Mouse (Mus musculus): Measurements from ENCODE around the gene Abca17. TPM values are rescaled to one million over a fixed set of nuclear protein-coding genes. Genes with fewer than 3 reads are reported as not detected.

The Abca17 gene
- polyA plus RNA-seq, 1 experiment from 2014 or later, result 0.07 TPM

DNA sequence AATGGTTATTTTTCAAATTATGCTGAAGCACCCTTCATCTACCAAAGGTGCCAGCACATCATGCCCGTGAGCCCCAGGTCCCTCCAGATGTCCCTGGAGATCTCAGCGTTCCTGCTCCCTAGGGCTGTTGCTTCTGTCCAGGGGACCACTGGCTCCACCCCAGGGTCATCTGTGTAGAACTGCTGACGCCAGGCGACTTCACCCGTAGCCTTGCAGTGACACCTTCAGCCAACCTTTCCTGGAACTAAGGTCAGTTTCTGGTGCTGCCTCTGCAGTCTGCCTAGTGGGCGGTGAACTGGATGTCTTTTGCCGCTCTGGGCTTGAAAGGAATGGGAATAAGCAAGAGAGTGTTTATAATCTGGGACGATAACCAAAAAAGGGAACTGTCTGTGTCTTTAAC is 10.0 kb upstream of the Abca17 start:
- Histone ChIP-seq H3K9me3 (ENCODE audit: control insufficient read depth, low read length) (no peaks in the 10 kb centered on the region), H3K27ac (replicated peaks in 1 of 2; ENCODE audit: control insufficient read depth in 1 of 2, insufficient read depth in 1 of 2, low read depth in 2 of 2, low read length in 2 of 2) (no peak overlapping the region), H3K4me2 (ENCODE audit: low read length) (no peak overlapping the region), H3K36me3 (ENCODE audit: control insufficient read depth, insufficient read depth, low read length) (no peaks in the 10 kb centered on the region), H3K9ac (ENCODE audit: low read length) (no peak overlapping the region), H3K4me1 (ENCODE audit: control insufficient read depth in 2 of 2, insufficient read depth in 2 of 2, low read length in 2 of 2) (peaks cover 0 to 2% of the 10 kb centered on the region in 2 experiments; a peak in 1 of 4 replicates), H3K4me3 (ENCODE audit: control insufficient read depth in 1 of 2, insufficient read depth in 1 of 2, low read depth in 1 of 2, low read length in 2 of 2) (no peak overlapping the region), H3K27me3 (ENCODE audit: control insufficient read depth, insufficient read depth, low read length) (no peaks in the 10 kb centered on the region)
- ATAC-seq (ENCODE audit: insufficient number of reproducible peaks, insufficient read depth, low FRiP score, low read depth), result no peak
- 77% methylated on average over 8 of the region's 8 CpGs for WGBS

DNA sequence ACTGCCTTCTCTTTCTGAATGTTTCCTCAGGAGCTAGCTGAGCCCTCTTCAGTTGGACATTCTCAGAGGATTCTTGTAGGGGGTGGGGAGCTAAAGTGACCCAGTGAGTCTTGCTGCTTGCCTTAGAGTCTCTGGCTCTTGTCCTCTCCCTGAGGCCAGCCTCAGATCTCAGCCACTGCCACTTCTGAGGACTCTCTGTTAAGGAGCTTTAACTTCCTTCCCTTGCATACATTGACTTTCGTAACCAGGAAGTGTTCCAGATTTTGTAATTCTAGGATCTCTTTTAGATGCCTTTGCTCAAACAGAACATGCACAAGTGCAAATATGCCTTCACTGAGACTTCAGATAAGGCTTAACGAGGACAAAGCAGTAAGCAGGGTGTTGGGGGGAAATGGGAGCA is 9.0 kb upstream of the Abca17 start:
- Histone ChIP-seq H3K27ac (replicated peaks in 1 of 2; ENCODE audit: control insufficient read depth in 1 of 2, insufficient read depth in 1 of 2, low read depth in 2 of 2, low read length in 2 of 2) (no peak overlapping the region), H3K9me3 (ENCODE audit: control insufficient read depth, low read length) (no peaks in the 10 kb centered on the region), H3K27me3 (ENCODE audit: control insufficient read depth, insufficient read depth, low read length) (no peaks in the 10 kb centered on the region), H3K36me3 (ENCODE audit: control insufficient read depth, insufficient read depth, low read length) (no peaks in the 10 kb centered on the region), H3K4me2 (ENCODE audit: low read length) (no peak overlapping the region), H3K9ac (ENCODE audit: low read length) (no peak overlapping the region), H3K4me1 (ENCODE audit: control insufficient read depth in 2 of 2, insufficient read depth in 2 of 2, low read length in 2 of 2) (peaks cover 0 to 2% of the 10 kb centered on the region in 2 experiments; a peak in 1 of 4 replicates), H3K4me3 (ENCODE audit: control insufficient read depth in 1 of 2, insufficient read depth in 1 of 2, low read depth in 1 of 2, low read length in 2 of 2) (no peak overlapping the region)
- WGBS, result 60% methylated on average over 2 of the region's 2 CpGs
- ATAC-seq (ENCODE audit: insufficient number of reproducible peaks, insufficient read depth, low FRiP score, low read depth), result no peak

DNA sequence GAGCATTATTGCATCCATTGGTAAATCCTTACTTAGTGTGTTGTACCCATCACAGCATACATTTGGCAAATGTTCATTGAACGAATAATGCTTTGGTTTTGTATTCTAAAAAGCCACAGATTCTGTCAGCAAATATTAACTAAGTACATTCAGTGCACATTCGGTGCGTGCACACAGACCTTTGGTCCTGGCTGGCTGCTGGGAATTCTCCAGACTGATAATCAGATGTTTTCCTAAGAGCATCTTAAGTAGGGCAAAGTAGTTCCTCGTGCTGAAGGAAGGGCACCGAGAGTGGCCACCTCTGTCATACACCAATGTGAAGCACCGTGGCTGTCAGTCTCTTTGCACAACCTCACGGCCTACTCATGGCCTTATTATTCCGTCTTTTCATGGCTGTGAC is 8.1 kb upstream of the Abca17 start:
- 59% methylated on average over 8 of the region's 8 CpGs for WGBS
- H3K36me3 ChIP-seq (ENCODE audit: control insufficient read depth, insufficient read depth, low read length), result no peaks in the 10 kb centered on the region
- H3K4me3 ChIP-seq (ENCODE audit: control insufficient read depth in 1 of 2, insufficient read depth in 1 of 2, low read depth in 1 of 2, low read length in 2 of 2), result no peak overlapping the region
- H3K27me3 ChIP-seq (ENCODE audit: control insufficient read depth, insufficient read depth, low read length), result no peaks in the 10 kb centered on the region
- H3K27ac ChIP-seq (replicated peaks in 1 of 2; ENCODE audit: control insufficient read depth in 1 of 2, insufficient read depth in 1 of 2, low read depth in 2 of 2, low read length in 2 of 2), result no peak overlapping the region
- no peaks in the 10 kb centered on the region for H3K9me3 ChIP-seq (ENCODE audit: control insufficient read depth, low read length)
- ATAC-seq (ENCODE audit: insufficient number of reproducible peaks, insufficient read depth, low FRiP score, low read depth), result no peak
- no peak overlapping the region for H3K9ac ChIP-seq (ENCODE audit: low read length)
- H3K4me1 ChIP-seq (ENCODE audit: control insufficient read depth in 2 of 2, insufficient read depth in 2 of 2, low read length in 2 of 2), result peaks cover 0 to 2% of the 10 kb centered on the region in 2 experiments; a peak in 1 of 4 replicates
- no peak overlapping the region for H3K4me2 ChIP-seq (ENCODE audit: low read length)

DNA sequence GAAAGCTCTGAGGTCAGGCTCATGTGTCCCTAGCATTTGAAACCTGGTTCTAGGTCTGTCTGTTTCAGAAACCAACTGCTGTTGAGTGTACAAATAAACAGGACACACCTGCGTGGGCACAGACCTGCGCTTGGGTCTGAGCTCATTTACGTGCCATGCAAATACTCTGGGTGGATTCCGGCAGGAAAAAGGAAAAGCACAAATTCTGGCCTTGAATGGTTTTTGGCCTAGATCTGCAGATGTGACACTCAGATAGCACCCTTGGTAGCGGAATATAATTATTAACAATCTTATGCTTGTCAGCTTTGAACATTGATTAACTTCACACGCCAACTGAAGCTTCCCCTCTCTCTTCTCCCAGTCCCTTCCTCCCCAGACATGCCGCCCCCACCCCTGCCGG is 4.4 kb upstream of the Abca17 start:
- no peak overlapping the region for H3K4me2 ChIP-seq (ENCODE audit: low read length)
- H3K27ac ChIP-seq (replicated peaks in 1 of 2; ENCODE audit: control insufficient read depth in 1 of 2, insufficient read depth in 1 of 2, low read depth in 2 of 2, low read length in 2 of 2), result no peak overlapping the region
- WGBS, result 83% methylated on average over 8 of the region's 8 CpGs
- H3K4me3 ChIP-seq (ENCODE audit: control insufficient read depth in 1 of 2, insufficient read depth in 1 of 2, low read depth in 1 of 2, low read length in 2 of 2), result no peak overlapping the region
- no peaks in the 10 kb centered on the region for H3K9me3 ChIP-seq (ENCODE audit: control insufficient read depth, low read length)
- no peak for ATAC-seq (ENCODE audit: insufficient number of reproducible peaks, insufficient read depth, low FRiP score, low read depth)
- peaks cover 3 to 10% of the 10 kb centered on the region in 2 experiments; a peak in 3 of 4 replicates for H3K4me1 ChIP-seq (ENCODE audit: control insufficient read depth in 2 of 2, insufficient read depth in 2 of 2, low read length in 2 of 2)
- no peaks in the 10 kb centered on the region for H3K36me3 ChIP-seq (ENCODE audit: control insufficient read depth, insufficient read depth, low read length)
- no peak overlapping the region for H3K9ac ChIP-seq (ENCODE audit: low read length)
- peaks cover 7% of the 10 kb centered on the region for H3K27me3 ChIP-seq (ENCODE audit: control insufficient read depth, insufficient read depth, low read length)

DNA sequence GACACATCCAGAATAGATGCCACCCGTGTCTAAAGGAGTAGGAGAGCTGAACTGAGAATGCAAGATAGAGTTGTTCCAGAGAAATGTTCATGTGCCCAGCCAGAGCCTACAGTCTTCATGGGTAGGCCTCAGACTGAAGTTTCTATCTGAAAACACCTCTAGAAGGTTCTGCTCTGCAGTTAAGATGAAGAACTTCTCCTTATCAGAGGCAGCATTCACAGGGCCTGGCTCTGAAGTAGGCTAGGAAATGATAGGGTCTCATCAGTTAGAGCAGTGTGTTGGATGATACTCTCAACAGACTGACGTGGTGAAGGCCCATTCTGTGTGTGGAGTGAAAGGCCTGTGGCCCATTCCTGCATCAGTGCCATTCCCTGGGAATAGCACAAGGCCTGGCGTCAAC is 3.1 kb upstream of the Abca17 start:
- Histone ChIP-seq H3K4me1 (ENCODE audit: control insufficient read depth in 2 of 2, insufficient read depth in 2 of 2, low read length in 2 of 2) (peaks cover 3 to 10% of the 10 kb centered on the region in 2 experiments; a peak in 3 of 4 replicates), H3K27me3 (ENCODE audit: control insufficient read depth, insufficient read depth, low read length) (peaks cover 15% of the 10 kb centered on the region), H3K9ac (ENCODE audit: low read length) (no peak overlapping the region), H3K4me3 (ENCODE audit: control insufficient read depth in 1 of 2, insufficient read depth in 1 of 2, low read depth in 1 of 2, low read length in 2 of 2) (no peak overlapping the region), H3K27ac (replicated peaks in 1 of 2; ENCODE audit: control insufficient read depth in 1 of 2, insufficient read depth in 1 of 2, low read depth in 2 of 2, low read length in 2 of 2) (no peak overlapping the region), H3K36me3 (ENCODE audit: control insufficient read depth, insufficient read depth, low read length) (no peaks in the 10 kb centered on the region), H3K9me3 (ENCODE audit: control insufficient read depth, low read length) (no peaks in the 10 kb centered on the region), H3K4me2 (ENCODE audit: low read length) (no peak overlapping the region)
- 83% methylated on average over 3 of the region's 3 CpGs for WGBS
- no peak for ATAC-seq (ENCODE audit: insufficient number of reproducible peaks, insufficient read depth, low FRiP score, low read depth)

DNA sequence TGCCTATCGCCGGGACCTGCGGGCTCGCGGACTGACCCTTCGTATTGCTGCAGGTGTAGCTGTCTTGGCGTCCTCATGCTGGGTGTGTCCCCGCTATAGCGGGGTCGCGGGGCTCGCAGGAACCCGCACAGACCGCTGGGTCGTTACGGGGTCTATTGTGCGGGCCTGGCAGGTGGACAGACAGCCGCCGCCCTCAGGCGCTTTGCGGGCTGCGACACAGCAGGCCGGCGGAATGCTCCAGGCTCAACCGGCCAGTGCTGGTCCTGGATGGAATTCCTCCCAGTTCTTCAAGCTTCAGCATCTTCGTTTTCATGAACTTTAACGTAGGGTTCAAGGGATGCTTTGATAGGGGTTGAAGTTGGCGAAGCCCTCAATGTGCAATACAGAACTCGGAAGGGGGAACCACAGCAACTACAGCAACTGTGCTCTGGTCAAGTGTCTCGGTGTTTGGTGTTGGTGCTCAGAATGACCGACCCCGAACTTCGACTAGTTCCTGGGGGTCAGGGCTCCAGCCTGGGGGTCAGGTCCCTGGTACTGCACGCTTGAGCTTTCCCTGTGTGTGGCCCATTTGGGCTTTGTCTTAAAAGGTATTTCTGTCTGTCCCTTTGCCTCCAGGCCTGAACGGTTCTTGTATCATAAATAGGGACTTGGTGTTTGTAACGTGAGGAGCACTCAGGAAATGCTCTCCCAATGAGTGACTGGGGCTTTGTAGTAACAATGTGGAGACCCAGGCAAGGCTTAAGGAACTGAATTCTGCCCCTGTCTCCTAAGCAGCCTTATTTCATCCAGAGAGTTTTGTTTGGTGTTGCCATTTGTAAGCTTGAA is 1.7 kb upstream of the Abca17 start:
- peak overlapping the region; percentile 87 for H3K9ac ChIP-seq (ENCODE audit: low read length)
- H3K4me1 ChIP-seq (ENCODE audit: control insufficient read depth in 2 of 2, insufficient read depth in 2 of 2, low read length in 2 of 2), result peaks cover 3 to 10% of the 10 kb centered on the region in 2 experiments; a peak in 3 of 4 replicates
- ATAC-seq (ENCODE audit: insufficient number of reproducible peaks, insufficient read depth, low FRiP score, low read depth), result no peak
- H3K27me3 ChIP-seq (ENCODE audit: control insufficient read depth, insufficient read depth, low read length), result peaks cover 15% of the 10 kb centered on the region
- H3K27ac ChIP-seq (replicated peaks in 1 of 2; ENCODE audit: control insufficient read depth in 1 of 2, insufficient read depth in 1 of 2, low read depth in 2 of 2, low read length in 2 of 2), result no peak overlapping the region
- peak overlapping the region; percentile 96 for H3K4me2 ChIP-seq (ENCODE audit: low read length)
- no peaks in the 10 kb centered on the region for H3K9me3 ChIP-seq (ENCODE audit: control insufficient read depth, low read length)
- 6% methylated on average over 36 of the region's 36 CpGs for WGBS
- peak overlapping the region; percentile 73 to 80 for H3K4me3 ChIP-seq (ENCODE audit: control insufficient read depth in 1 of 2, insufficient read depth in 1 of 2, low read depth in 1 of 2, low read length in 2 of 2)
- H3K36me3 ChIP-seq (ENCODE audit: control insufficient read depth, insufficient read depth, low read length), result no peaks in the 10 kb centered on the region

DNA sequence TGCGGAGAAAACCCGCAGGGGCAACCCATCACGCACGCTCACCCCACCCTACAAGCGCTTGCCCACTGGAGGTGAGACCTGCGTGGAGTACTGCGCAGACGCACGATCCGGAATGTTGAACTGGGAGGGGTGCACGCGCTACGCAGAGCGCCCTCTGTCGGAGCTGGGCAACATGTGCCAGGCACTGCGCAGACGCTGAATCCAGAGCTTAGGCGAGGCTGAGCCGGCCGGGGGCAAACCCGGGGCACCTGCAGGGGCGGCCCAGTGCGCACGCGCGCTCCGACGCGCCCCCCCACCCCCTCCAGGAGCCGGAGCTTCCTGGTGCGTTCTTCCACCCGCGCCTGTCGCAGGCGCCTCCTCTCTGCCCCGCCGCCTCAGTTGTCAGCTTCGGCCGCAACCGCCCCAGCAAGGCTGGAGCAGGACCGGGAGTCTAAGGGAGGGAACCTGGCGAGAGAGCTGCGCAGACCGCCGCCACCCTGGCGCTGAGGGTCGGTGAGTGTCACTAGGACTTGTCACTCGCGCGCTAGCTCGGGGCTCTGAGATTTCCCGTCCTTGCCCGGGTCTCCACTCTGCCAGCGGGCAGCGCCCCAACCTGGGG is 991 bp upstream of the Abca17 start, which contains the start of gene Abca3:
Gene Abca3 (plus strand): TSS at position 191 of the 598 bp plus-strand sequence.
- H3K27ac ChIP-seq (replicated peaks in 1 of 2; ENCODE audit: control insufficient read depth in 1 of 2, insufficient read depth in 1 of 2, low read depth in 2 of 2, low read length in 2 of 2), result no peak within 1 kb of the TSS
- WGBS, result under 1% methylated on average over 53 of the region's 55 CpGs
- ATAC-seq (ENCODE audit: insufficient number of reproducible peaks, insufficient read depth, low FRiP score, low read depth), result peak; percentile 93
- peak within 1 kb of the TSS; percentile 96 for H3K4me2 ChIP-seq (ENCODE audit: low read length)
- peak within 1 kb of the TSS; percentile 73 to 80 for H3K4me3 ChIP-seq (ENCODE audit: control insufficient read depth in 1 of 2, insufficient read depth in 1 of 2, low read depth in 1 of 2, low read length in 2 of 2)
- H3K36me3 ChIP-seq (ENCODE audit: control insufficient read depth, insufficient read depth, low read length), result no peaks in the 10 kb centered on the region
- H3K4me1 ChIP-seq (ENCODE audit: control insufficient read depth in 2 of 2, insufficient read depth in 2 of 2, low read length in 2 of 2), result peaks cover 3 to 10% of the 10 kb centered on the region in 2 experiments; a peak in 3 of 4 replicates
- no peaks in the 10 kb centered on the region for H3K9me3 ChIP-seq (ENCODE audit: control insufficient read depth, low read length)
- H3K9ac ChIP-seq (ENCODE audit: low read length), result peak within 1 kb of the TSS; percentile 87
- H3K27me3 ChIP-seq (ENCODE audit: control insufficient read depth, insufficient read depth, low read length), result peaks cover 15% of the 10 kb centered on the region
